Mouse (Mus musculus): ENCODE measurements around the gene Metap1.
"Not testable (repeated sequence)": the region's sequence is repeated elsewhere in the genome, so short reads cannot be mapped to it uniquely, and the experiment has no call there.

Gene Metap1

DNA sequence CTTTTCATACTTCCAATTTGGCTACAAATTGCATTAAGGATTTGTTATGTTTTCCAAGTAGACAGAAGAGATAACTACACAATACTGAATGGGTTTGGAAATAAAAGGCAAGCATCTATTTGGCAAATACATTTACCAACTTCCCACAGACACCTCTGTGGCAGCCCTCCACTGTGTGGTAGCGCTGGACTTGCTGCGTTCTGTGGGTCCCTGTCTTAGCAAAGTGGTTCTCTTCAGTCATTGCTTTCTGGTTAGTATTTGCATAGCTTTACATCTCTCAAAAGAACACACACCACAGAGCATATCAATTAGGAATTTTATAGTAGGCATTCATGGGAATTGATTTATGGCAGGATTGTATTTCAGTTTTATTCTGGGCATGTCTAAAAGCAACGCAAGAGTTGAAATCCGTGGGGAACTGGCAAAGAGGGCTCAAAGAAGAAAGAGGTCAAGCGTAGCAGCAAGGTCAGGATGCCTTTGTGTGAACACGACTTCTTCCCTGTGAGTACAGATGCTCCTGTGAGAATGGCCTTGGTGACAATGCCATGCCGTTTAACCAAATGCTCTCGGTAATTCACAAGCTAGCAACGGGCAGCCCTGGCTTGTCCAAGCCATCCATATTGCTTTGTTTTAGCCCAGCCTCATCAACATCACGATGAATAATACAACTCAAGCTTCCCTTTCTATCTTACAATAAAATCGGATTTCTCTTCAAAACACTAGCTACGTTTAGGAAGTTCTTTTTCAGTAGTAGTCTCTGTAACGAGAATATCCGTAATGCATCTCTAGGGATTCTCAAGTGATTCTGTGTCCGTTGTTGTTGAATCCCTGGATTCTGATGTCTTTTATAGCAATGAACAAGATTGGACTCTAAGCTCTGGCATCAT, 10.8 kb upstream of the Metap1 start:
- no peak for DNase-seq

DNA sequence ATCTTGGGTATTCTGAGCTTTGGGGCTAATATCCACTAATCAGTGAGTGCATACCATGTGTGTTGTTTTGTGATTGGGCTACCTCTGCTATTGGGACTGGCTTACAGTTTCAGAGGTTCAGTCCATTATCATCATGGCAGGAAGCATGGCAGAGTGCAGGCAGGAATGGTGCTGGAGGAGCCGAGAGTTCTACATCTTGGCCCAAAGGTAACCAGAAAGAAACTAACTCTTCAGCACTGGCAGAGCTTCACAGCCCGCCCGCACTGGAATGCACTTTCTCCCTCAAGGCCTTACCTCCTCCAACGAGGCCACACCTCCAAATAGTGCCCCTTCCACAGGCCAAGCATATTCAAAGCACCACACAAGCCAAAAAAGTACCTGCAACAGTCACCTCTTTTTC, 9.4 kb upstream of the Metap1 start:
- DNase-seq: no peak

DNA sequence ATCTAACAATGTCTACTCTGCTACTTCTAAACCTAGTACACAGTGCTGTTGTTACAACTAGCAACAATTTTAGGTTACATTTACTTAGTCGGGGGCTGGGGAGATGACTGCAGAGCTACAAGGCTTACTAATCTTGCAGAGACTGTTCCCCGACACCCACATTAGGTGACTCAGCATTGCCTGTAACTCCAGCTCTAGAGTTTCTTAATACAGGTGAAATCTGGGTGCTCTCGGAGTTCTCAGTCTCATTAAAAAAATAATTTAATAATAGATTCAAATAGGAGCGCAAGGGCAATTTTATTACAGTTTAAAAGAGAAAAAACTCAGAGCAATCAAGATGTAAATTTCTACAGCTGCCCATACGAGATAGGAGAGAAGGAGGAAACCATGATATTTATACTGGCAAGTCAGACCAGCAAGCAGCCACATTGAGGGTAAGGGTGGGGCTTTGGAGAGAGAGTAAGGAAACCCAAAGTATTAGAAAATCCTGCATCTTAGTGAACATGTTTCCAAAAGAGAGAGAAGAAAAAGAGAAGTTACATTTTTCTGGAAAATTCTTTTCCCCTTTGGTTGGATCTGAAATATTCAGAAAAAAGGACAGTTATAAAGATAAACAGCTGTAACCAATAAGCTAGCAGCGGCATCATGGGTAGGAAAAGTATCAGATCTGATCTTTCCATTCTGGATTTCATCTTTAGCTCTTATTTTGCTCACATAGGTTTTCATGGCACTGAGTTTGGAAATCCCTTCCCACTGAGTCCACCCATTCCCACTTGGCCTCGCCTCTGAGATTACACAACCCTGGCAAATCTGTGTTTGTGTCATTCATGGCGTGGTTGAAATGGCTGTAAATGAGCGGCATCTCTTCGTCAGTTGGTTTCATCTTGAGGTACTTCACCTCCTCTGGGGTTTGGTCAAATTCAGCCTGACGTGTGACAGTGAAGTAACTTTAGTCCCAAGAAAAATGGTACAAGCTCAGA, 6.1 kb upstream of the Metap1 start:
- no peak for DNase-seq

DNA sequence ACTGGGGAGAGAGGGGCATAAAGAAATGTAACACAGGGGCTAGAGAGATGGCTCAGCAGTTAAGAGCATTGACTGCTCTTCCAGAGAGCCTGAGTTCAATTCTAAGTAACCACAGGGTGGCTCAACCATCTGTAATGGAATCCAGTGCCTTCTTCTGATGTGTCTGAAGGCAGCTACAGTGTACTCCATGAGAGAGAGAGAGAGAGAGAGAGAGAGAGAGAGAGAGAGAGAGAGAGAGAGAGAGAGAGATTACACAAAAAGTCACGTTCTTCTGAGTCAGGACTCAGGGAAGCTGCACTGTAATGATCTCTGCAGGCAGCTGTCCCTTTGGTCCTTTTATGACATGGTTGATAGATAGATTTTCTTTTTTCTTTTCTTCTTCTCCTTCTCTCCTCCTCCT, 5.2 kb upstream of the Metap1 start:
- DNase-seq: no peak

GRCm38 (mm10) chr3:138493668-138494067, 4.4 kb upstream of the Metap1 start:
- no peak for DNase-seq

DNA sequence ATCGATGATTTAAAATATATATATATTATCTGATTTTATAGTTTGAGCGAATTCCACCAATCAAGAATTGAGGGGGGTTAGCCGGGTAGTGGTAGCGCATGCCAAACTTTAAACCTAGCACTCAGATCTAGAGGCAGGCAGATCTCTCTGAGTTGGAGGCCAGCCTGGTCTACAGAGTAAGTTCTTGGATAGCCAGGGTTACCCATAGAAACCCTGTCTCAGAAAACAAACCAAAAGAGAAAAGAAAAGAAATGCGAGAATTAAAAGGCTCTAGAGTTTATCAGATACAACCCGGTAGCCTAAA, 671 bp upstream of the Metap1 start:
- no peak for DNase-seq

DNA sequence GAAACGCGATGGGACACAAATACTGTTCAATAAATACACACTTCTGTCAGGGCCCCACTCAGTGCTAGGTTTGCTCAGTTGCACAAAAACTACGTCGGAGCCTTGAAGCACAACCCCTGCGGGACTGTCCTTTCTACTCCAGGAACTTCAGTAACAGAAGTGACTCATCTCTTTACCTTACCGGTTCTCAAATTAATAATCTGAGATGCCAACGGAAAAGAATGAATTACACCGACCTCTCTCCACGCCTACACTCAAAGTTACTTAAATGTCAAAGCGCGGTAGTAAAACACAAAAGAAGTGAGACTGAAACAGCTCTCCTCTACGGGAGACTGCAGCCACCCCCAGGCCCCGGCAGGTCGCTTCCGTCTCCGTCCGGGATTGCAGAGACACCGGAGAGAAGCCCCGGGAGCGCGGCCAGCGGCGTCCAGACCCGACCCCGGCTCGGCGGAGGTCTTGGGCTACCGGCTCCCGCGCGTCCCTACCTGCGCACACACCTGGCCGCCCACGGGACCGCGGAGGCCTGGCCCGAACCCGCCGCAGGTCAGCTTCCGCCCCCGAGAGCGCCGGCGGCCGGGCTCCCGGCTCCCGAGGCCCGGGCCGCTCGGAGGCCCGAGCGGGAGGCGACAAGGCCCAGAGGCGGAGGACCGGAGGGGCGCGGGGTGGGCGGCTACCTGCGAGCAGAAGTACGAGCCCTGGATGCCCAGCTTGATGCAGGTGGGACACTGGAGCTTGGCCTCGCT, 560 bp downstream of the Metap1 start:
- no peak for DNase-seq

DNA sequence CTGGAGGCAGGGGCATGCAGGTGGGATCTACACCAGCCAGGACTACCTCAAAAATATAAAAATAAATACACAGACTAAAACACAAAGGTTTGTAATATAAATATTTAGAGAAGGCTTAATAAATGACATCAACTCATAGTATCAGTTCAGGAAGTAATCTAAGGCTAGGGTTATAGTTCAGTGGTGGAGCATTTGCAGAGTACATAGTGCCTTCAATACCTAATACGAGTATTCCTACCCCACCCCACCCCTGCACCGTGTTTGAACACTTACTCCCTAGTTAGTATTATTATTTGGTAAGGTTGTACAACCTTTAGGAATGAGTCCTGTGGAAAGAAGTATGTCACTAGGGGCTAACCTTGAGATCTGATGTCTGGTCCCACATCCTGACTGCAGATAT, 6.1 kb downstream of the Metap1 start:
- DNase-seq: no peak

GRCm38 (mm10) chr3:138481526-138482284, 7.6 kb downstream of the Metap1 start:
- no peak for DNase-seq

- DNase-seq: no peak
Measured at GRCm38 (mm10) chr3:138479489-138479888, 9.8 kb downstream of the Metap1 start.

GRCm38 (mm10) chr3:138471066-138471465, 18.2 kb downstream of the Metap1 start:
- DNase-seq: no peak

GRCm38 (mm10) chr3:138466656-138467055, 22.7 kb downstream of the Metap1 start:
- DNase-seq: not testable (repeated sequence)

GRCm38 (mm10) chr3:138464573-138465147, 24.7 kb downstream of the Metap1 start:
- no peak for DNase-seq

DNA sequence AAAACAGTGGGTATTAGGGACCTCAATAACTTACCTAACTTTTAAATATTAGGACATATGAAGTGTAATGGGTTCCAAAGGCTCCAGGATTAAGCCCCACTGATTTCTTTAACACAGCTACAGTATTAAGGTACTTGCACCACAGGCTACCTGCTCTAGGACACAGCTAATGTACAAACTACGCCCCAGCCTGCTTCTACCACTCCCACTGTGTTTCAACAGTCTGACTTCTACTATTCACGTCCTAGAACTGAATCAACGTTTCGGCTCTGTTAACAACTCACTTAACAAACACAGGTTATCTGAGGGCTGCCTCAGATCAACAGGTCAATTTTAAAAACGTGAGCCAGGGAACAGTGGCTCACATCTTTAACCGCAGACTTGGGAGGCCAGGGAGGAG, 25.5 kb downstream of the Metap1 start:
- no peak for DNase-seq

- DNase-seq: no peak
Measured at GRCm38 (mm10) chr3:138463137-138463536, 26.2 kb downstream of the Metap1 start.

DNA sequence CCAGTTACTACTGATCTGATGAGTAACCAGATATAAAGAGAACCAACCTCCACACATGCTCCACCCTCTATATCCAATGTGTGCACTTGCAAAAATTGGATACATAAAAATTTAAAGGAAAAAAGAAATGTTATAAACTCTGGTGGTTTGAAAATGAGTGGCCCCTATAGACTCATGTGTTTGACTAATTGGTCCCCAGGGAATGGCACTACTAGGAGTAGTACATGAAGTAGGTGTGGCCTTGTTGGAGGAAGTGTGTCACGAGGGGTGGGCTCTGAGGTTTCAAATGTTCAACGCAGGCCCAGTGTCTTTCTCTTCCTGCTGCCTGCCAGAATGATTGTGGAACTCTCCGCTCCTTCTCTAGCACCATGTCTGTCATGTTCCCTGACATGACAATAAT, 27.5 kb downstream of the Metap1 start:
- DNase-seq: no peak

DNA sequence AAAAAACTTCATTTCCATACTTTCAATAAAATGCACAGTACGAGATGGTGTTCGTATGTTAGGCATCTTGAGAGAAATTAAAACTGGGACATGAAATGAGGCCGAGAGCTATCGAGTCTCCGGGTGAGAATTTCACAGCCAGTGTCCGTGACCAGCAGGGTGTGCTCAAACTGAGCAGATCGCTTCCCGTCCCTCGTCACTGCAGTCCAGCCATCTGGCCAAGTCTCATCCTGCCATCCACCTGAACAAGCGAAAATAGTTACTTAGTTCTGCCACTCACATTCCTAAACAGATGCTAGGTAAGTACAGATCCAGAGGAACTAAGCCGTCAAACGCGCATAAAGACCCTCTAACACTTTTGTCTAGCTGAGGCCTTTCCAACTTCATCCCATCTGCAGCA, 29.1 kb downstream of the Metap1 start:
- no peak for DNase-seq

- peak; percentile 68 for DNase-seq
Measured at GRCm38 (mm10) chr3:138458441-138458840, 30.9 kb downstream of the Metap1 start.

GRCm38 (mm10) chr3:138454711-138455435, 34.4 kb downstream of the Metap1 start:
- DNase-seq: no peak

DNA sequence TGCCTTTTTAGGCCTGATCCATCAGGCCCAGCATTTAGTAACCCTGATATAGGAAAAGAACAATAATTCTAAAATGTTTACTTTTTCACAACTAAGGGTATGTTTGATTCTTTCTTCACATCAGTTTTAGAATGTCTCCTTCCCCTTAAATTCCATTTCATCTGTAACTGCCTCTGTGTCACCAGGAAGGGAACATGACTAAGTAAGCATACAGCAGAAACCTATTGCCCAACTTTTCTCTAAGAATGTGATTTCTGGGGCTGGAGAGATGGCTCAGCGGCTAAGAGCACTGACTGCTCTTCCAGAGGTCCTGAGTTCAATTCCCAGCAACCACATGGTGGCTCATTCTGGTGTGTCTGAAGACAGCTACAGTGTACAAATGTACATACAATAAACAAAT, 35.1 kb downstream of the Metap1 start:
- DNase-seq: no peak

- DNase-seq: no peak
Measured at GRCm38 (mm10) chr3:138452169-138452568, 37.1 kb downstream of the Metap1 start.
